Mouse (Mus musculus) small intestine, adult 2 months (tissue): ENCODE results near the gene Polr2l. TPM values are rescaled to one million over a fixed set of nuclear protein-coding genes. Genes with fewer than 3 reads are reported as not detected.

Source experiments
- H3K27ac ChIP-seq: fragments of 200-500 bp; 2 replicates; pipeline ENCODE4 v1.5.1; 2012; ENCODE audit warnings: low read depth, low read length, control low read depth, inconsistent platforms; ENCODE audit not compliant: insufficient read depth
- H3K27me3 ChIP-seq: fragments of 200-500 bp; 2 replicates; pipeline ENCODE4 v1.6.1; 2012; ENCODE audit warnings: mild to moderate bottlenecking, moderate library complexity, low read length, inconsistent platforms; ENCODE audit not compliant: control insufficient read depth, insufficient read depth
- H3K36me3 ChIP-seq: fragments of 200-500 bp; 2 replicates; pipeline ENCODE4 v1.6.1; 2012; ENCODE audit warnings: mild to moderate bottlenecking, low read length, control low read depth, inconsistent platforms; ENCODE audit not compliant: control insufficient read depth, insufficient read depth
- H3K4me1 ChIP-seq: fragments of 200-500 bp; 2 replicates; pipeline ENCODE4 v1.6.1; 2012; ENCODE audit warnings: low read length, inconsistent platforms, mixed read lengths; ENCODE audit not compliant: control insufficient read depth, insufficient read depth, insufficient read length
- H3K4me3 ChIP-seq: fragments of 200-500 bp; 2 replicates; pipeline ENCODE4 v1.5.1; 2012; ENCODE audit warnings: low read depth, mild to moderate bottlenecking, control low read depth, inconsistent platforms, low read length, moderate library complexity
- CTCF ChIP-seq: fragments of 200-500 bp; IDR thresholded peaks from 2 replicates; pipeline ENCODE4 v1.5.1; 2012; ENCODE audit warnings: low read depth, mild to moderate bottlenecking, control low read depth, inconsistent platforms, low read length, moderate library complexity, mixed read lengths; ENCODE audit not compliant: insufficient replicate concordance, insufficient read length; ENCODE audit errors: extremely low read depth
- POLR2A ChIP-seq: fragments of 200-500 bp; IDR thresholded peaks from 2 replicates; pipeline ENCODE4 v1.6.1; 2012; ENCODE audit warnings: low read depth, mild to moderate bottlenecking, control low read depth, inconsistent platforms, low read length, moderate library complexity
- WGBS: fragments of 180-500 bp; shearing (Covaris S2); methylation state at CpG from one replicate; pipeline ENCODE4 v1.1.7; 2018; 5-methylcytosine and 5-hydroxymethylcytosine counted together
- polyA plus RNA-seq: library from polyadenylated mRNA; depleted of rRNA; stranded (reverse); fragments of >200 nt; gene quantifications from 2 replicates; pipeline ENCODE4 v1.2.3, GENCODE M21; 2012

Gene Polr2l
- polyA plus RNA-seq, 1 experiment = 30.2 TPM

GRCm38 (mm10) chr7:141510681-141511191, 35.8 kb upstream of the Polr2l start:
- Histone ChIP-seq H3K27ac (no peak overlapping the region), H3K4me3 (no peak overlapping the region), H3K4me1 (no peaks in the 10 kb centered on the region), H3K36me3 (peaks cover 15% of the 10 kb centered on the region), H3K27me3 (no peaks in the 10 kb centered on the region)
- 89% methylated on average over 8 of the region's 8 CpGs for WGBS
- TF ChIP-seq CTCF (no peak), POLR2A (no peak)

- WGBS = 96% methylated on average over 5 of the region's 5 CpGs
- Histone ChIP-seq H3K36me3 (peaks cover 15% of the 10 kb centered on the region), H3K27ac (no peak overlapping the region), H3K4me3 (no peak overlapping the region), H3K4me1 (peaks cover 2% of the 10 kb centered on the region; the same call in 1 of the 2 replicates), H3K27me3 (no peaks in the 10 kb centered on the region)
- TF ChIP-seq POLR2A (no peak), CTCF (no peak)
Measured at GRCm38 (mm10) chr7:141510196-141510595, 35.3 kb upstream of the Polr2l start.

GRCm38 (mm10) chr7:141508160-141508559, 33.2 kb upstream of the Polr2l start:
- H3K27me3 ChIP-seq = no peaks in the 10 kb centered on the region
- H3K4me3 ChIP-seq = no peak overlapping the region
- no peak overlapping the region for H3K27ac ChIP-seq
- TF ChIP-seq CTCF (no peak), POLR2A (no peak)
- peaks cover 2% of the 10 kb centered on the region; the same call in 1 of the 2 replicates for H3K4me1 ChIP-seq
- H3K36me3 ChIP-seq = peaks cover 8% of the 10 kb centered on the region; the same call in 1 of the 2 replicates

DNA sequence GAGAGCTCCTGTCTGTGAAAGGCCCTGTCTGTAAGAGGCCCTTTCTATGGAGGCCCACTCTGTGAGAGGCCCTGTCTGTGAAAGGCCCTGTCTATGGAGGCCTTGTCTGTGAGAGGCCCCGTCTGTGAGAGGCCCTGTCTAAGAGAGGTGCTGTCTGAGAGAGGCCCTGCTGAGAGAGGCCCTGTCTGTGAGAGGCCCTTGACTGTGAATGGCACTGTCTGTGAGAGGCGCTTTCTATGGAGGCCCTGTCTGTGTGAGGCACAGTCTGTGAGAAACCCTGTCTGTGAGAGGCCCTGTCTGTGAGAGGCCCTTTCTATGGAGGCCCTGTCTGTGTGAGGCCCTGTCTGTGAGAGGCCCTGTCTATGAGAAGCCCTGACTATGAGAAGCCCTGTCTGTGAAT, 31.3 kb upstream of the Polr2l start:
- peaks cover 2% of the 10 kb centered on the region; the same call in 1 of the 2 replicates for H3K4me1 ChIP-seq
- WGBS = 92% methylated on average over 2 of the region's 2 CpGs
- H3K36me3 ChIP-seq = peaks cover 5% of the 10 kb centered on the region; the same call in 1 of the 2 replicates
- TF ChIP-seq POLR2A (no peak), CTCF (no peak)
- H3K27ac ChIP-seq = no peak overlapping the region
- no peaks in the 10 kb centered on the region for H3K27me3 ChIP-seq
- H3K4me3 ChIP-seq = no peak overlapping the region

GRCm38 (mm10) chr7:141502556-141502905, 27.6 kb upstream of the Polr2l start:
- TF ChIP-seq CTCF (no peak), POLR2A (no peak)
- Histone ChIP-seq H3K27me3 (no peaks in the 10 kb centered on the region), H3K27ac (no peak overlapping the region), H3K4me3 (no peak overlapping the region), H3K36me3 (peaks cover 2% of the 10 kb centered on the region), H3K4me1 (peaks cover 2% of the 10 kb centered on the region; the same call in 1 of the 2 replicates)
- 95% methylated on average over 5 of the region's 5 CpGs for WGBS

GRCm38 (mm10) chr7:141501820-141502555, 27.1 kb upstream of the Polr2l start:
- H3K4me3 ChIP-seq = no peak overlapping the region
- H3K27me3 ChIP-seq = no peaks in the 10 kb centered on the region
- H3K4me1 ChIP-seq = peaks cover 2% of the 10 kb centered on the region; the same call in 1 of the 2 replicates
- no peak overlapping the region for H3K27ac ChIP-seq
- H3K36me3 ChIP-seq = peaks cover 2% of the 10 kb centered on the region
- TF ChIP-seq CTCF = no peak
- no peak for TF ChIP-seq POLR2A
- 92% methylated on average over 7 of the region's 7 CpGs for WGBS

- no peaks in the 10 kb centered on the region for H3K27me3 ChIP-seq
- no peaks in the 10 kb centered on the region for H3K4me1 ChIP-seq
- peaks cover 11% of the 10 kb centered on the region for H3K36me3 ChIP-seq
- H3K27ac ChIP-seq = no peak overlapping the region
- no peak overlapping the region for H3K4me3 ChIP-seq
- TF ChIP-seq CTCF = no peak
- WGBS = 82% methylated on average over 3 of the region's 3 CpGs
Measured at GRCm38 (mm10) chr7:141497600-141497999, 22.7 kb upstream of the Polr2l start.

DNA sequence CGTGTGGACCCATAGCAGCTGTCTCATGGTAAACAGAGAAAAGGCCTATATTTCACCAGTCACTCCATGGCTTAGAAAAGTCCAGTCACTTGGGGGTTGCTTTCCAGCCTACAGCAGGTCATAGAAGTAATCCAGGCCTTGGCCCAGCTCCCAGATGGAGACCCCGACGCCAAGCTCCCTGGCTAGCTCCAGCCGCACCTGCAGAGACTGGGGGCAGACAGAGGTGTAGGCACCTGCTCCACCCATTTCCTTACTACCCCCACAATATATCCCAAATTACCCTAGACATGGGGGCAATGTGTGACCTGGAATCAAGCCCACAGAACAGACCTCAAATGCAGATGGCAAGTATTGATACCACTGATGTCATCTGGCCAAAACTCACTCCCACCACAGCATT, 21.0 kb upstream of the Polr2l start:
- Histone ChIP-seq H3K4me3 (no peak overlapping the region), H3K27ac (no peak overlapping the region), H3K27me3 (no peaks in the 10 kb centered on the region), H3K4me1 (no peaks in the 10 kb centered on the region), H3K36me3 (peaks cover 13% of the 10 kb centered on the region)
- TF ChIP-seq POLR2A = no peak
- TF ChIP-seq CTCF = no peak
- 87% methylated on average over 4 of the region's 4 CpGs for WGBS
